Mouse (Mus musculus) limb, embryonic 13.5 days (tissue): Measurements from ENCODE around the gene Gart. TPM values are rescaled to one million over a fixed set of nuclear protein-coding genes. Genes with fewer than 3 reads are reported as not detected.
A peak's percentile ranks its signal among the peaks of the same experiment; 100 is the strongest.

Experiments
- ATAC-seq: fragments of 200-750 bp; cut with Nextera tagmentation; 2 replicates; pipeline ENCODE4 v1.8.0; 2017; ENCODE audit warnings: low read depth, moderate number of reproducible peaks, moderate TSS enrichment; ENCODE audit not compliant: low FRiP score
- H3K27ac ChIP-seq: fragments of 300-500 bp; sonication (generic); 2 replicates; pipeline ENCODE4 v1.5.1; 2015; ENCODE audit warnings: inconsistent platforms, mild to moderate bottlenecking, moderate library complexity
- H3K27me3 ChIP-seq: fragments of 300-500 bp; sonication (generic); 2 replicates; pipeline ENCODE4 v1.6.1; 2015; ENCODE audit warnings: mild to moderate bottlenecking, inconsistent platforms
- H3K36me3 ChIP-seq: fragments of 300-500 bp; sonication (generic); 2 replicates; pipeline ENCODE4 v1.6.1; 2015; ENCODE audit warnings: inconsistent platforms, mild to moderate bottlenecking, moderate library complexity
- H3K4me1 ChIP-seq: fragments of 300-500 bp; sonication (generic); 2 replicates; pipeline ENCODE4 v1.6.1; 2015; ENCODE audit warnings: inconsistent platforms
- H3K4me2 ChIP-seq: fragments of 300-500 bp; sonication (generic); replicated peaks from 2 replicates; pipeline ENCODE4 v1.6.1; 2015; ENCODE audit warnings: inconsistent platforms, mild to moderate bottlenecking, moderate library complexity
- H3K4me3 ChIP-seq: fragments of 300-500 bp; sonication (generic); 2 replicates; pipeline ENCODE4 v1.5.1; 2015; ENCODE audit warnings: moderate library complexity, mild to moderate bottlenecking, inconsistent platforms
- H3K9ac ChIP-seq: fragments of 300-500 bp; sonication (generic); 2 replicates; pipeline ENCODE4 v1.6.1; 2015; ENCODE audit warnings: mild to moderate bottlenecking, inconsistent platforms
- H3K9me3 ChIP-seq: fragments of 300-500 bp; sonication (generic); 2 replicates; pipeline ENCODE4 v1.6.1; 2016; ENCODE audit warnings: inconsistent platforms
- WGBS: fragments of 180-500 bp; shearing (Covaris S2); methylation state at CpG from one replicate; pipeline ENCODE4 v1.1.7; 2015; 5-methylcytosine and 5-hydroxymethylcytosine counted together
- polyA plus RNA-seq: library from polyadenylated mRNA; unstranded; fragments of >200 nt; fragmentation: Nextera tagmentation; extraction: Ambion mirVana; gene quantifications from 2 replicates; pipeline ENCODE4 v1.2.1, GENCODE M21; 2015

Gene Gart
- polyA plus RNA-seq, 1 experiment from 2014 or later = 110 TPM

DNA sequence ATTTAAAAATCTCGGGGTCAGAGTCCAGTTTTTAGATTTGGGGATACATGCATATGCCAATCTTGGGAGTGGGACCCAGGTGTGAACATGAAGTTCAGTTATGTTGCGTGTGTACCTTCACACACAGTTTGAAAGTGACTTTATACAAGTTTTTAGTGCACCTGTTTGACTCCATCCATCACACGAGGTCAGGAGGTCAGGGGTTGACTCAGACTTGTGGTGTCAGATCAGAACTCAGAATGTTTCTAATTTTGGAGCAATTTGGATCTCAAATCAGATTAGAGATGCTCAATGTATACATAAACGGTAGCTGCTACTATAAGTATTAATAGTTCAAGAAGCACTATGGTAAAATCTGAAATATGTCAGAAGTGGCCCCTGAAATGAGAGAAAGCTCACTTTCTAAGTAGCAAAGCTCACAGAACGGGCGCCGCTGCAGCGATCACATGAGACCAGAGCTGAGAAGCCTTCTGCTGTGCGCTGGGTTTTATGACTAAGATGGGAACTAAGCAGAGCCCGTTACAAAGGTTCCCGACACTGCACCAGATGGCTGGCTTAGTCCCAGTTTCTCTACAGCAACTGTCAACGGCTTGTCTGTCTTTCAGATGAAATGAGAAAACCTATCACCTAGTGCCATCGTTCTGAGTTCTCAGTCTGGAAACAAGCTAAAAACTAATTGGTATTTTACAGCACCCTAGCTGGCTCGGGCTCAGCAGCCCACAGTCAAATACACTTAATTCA is 67.6 kb downstream of the Gart start:
- Histone ChIP-seq H3K27me3 (no peaks in the 10 kb centered on the region), H3K9ac (no peak overlapping the region), H3K4me1 (peaks cover 17% of the 10 kb centered on the region), H3K9me3 (no peaks in the 10 kb centered on the region), H3K27ac (peak overlapping the region; percentile 15; the same call in 1 of the 2 replicates), H3K4me2 (peak overlapping the region; percentile 3; the same call in 1 of the 2 replicates), H3K4me3 (no peak overlapping the region), H3K36me3 (peaks cover 17% of the 10 kb centered on the region)
- 53% methylated on average over 14 of the region's 14 CpGs for WGBS
- peak; percentile 59 for ATAC-seq

DNA sequence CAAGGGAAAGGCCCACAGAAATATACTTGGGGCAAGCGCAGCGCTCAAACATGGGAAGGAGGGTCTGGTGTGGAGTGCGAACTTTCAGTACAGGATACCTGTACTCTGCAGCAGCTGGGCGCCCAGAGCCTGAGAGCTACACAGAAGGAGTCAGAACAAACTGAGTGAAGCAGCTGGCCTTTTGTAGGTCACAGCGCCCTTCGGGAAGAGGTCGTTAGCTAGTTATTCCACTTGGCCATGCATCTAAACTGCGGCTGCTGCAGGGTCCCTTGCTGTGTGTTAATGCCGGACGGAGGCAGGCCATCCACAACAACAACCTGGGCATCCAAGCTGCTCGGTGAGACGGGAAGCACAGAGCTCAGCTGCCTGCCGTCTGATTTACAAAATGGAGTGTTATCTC is 71.6 kb downstream of the Gart start:
- Histone ChIP-seq H3K9me3 (no peaks in the 10 kb centered on the region), H3K27me3 (no peaks in the 10 kb centered on the region), H3K4me3 (no peak overlapping the region), H3K27ac (no peak overlapping the region), H3K9ac (0 out of 2 replicates have a peak overlapping the region, but pooled peaks have one; percentile 32), H3K4me2 (no peak overlapping the region), H3K4me1 (peaks cover 17% of the 10 kb centered on the region), H3K36me3 (peaks cover 12% of the 10 kb centered on the region)
- 52% methylated on average over 13 of the region's 13 CpGs for WGBS
- no peak for ATAC-seq

Other genes starting within 250 kb of the Gart start
- 15.6 and 18.2 TPM in 2 replicates for gene Il10rb, start 240.8 kb downstream of the Gart start, polyA plus RNA-seq
- gene Ifnar1, start 161.7 kb downstream of the Gart start, polyA plus RNA-seq = 63.5 and 67.1 TPM in 2 replicates
- 48.1 and 49.6 TPM in 2 replicates for gene Ifngr2, start 99.9 kb downstream of the Gart start, polyA plus RNA-seq
- gene Tmem50b, start 49.2 kb downstream of the Gart start, polyA plus RNA-seq = 29.9 and 31.5 TPM in 2 replicates
- gene Dnajc28, start 27.9 kb downstream of the Gart start, polyA plus RNA-seq = 3.8 and 5.2 TPM in 2 replicates
- 154 and 161 TPM in 2 replicates for gene Son, start 554 bp upstream of the Gart start, polyA plus RNA-seq
- 22.1 and 23.2 TPM in 2 replicates for gene Donson, start 41.8 kb upstream of the Gart start, polyA plus RNA-seq
- gene Cryzl1, start 82.0 kb upstream of the Gart start, polyA plus RNA-seq = 71.9 and 75.4 TPM in 2 replicates
- 27.4 and 27.7 TPM in 2 replicates for gene Itsn1, start 82.3 kb upstream of the Gart start, polyA plus RNA-seq